Mouse (Mus musculus): ENCODE measurements at regions not wholly inside any gene's neighbourhood (a gene's known extent, or its start where the extent isn't known, plus 50 kb on each side); places are given as distances from the start of the nearest gene placed in this dataset.

DNA sequence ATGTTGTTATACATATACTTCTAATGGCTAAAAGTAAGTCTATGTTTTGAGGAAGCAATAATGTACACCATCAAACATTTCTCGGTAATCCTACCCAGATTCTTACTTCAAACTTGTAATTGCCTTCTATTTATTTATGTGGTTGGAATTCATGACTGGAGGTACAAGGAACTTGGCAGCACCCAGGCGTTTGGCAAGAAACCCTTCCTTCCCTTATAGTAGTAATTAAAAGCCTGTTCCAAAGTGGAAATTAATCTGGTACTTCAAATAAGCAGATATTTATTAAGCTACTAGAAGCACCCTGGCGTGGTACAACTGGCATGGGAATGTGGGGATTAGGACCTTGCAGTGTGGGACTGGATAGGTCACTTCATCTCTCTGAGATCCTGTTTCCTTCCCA is 322.9 kb upstream of the Rora start:
- TF ChIP-seq CTCF (IDR thresholded peaks at IDR 0.05) (no peak), EP300 (IDR thresholded peaks at IDR 0.05) (no peak)

Measured in lung, postnatal 0 days (tissue).